Mouse (Mus musculus) layer of hippocampus, adult 9-10 months (tissue): Measurements from ENCODE around the gene Pard6b.

ENCODE experiments used
- DNase-seq: peaks from one replicate; pipeline ENCODE4 v3.0.0; 2022; ENCODE audit warnings: low spot score

Gene Pard6b

GRCm38 (mm10) chr2:168137161-168137560 is 56.4 kb downstream of the Pard6b start:
- DNase-seq: no peak

GRCm38 (mm10) chr2:168143794-168144193 is 63.0 kb downstream of the Pard6b start:
- no peak for DNase-seq

GRCm38 (mm10) chr2:168145437-168145836 is 64.6 kb downstream of the Pard6b start:
- DNase-seq: no peak

GRCm38 (mm10) chr2:168147722-168148432 is 67.1 kb downstream of the Pard6b start:
- DNase-seq: no peak

GRCm38 (mm10) chr2:168149241-168149640 is 68.4 kb downstream of the Pard6b start:
- no peak for DNase-seq
